Mouse (Mus musculus) small intestine, adult 2 months (tissue): ENCODE results near the gene Ctsz. TPM values are rescaled to one million over a fixed set of nuclear protein-coding genes. Genes with fewer than 3 reads are reported as not detected.

Source experiments
- H3K27ac ChIP-seq: fragments of 200-500 bp; 2 replicates; pipeline ENCODE4 v1.5.1; 2012; ENCODE audit warnings: low read depth, low read length, control low read depth, inconsistent platforms; ENCODE audit not compliant: insufficient read depth
- H3K27me3 ChIP-seq: fragments of 200-500 bp; 2 replicates; pipeline ENCODE4 v1.6.1; 2012; ENCODE audit warnings: mild to moderate bottlenecking, moderate library complexity, low read length, inconsistent platforms; ENCODE audit not compliant: control insufficient read depth, insufficient read depth
- H3K36me3 ChIP-seq: fragments of 200-500 bp; 2 replicates; pipeline ENCODE4 v1.6.1; 2012; ENCODE audit warnings: mild to moderate bottlenecking, low read length, control low read depth, inconsistent platforms; ENCODE audit not compliant: control insufficient read depth, insufficient read depth
- H3K4me1 ChIP-seq: fragments of 200-500 bp; 2 replicates; pipeline ENCODE4 v1.6.1; 2012; ENCODE audit warnings: low read length, inconsistent platforms, mixed read lengths; ENCODE audit not compliant: control insufficient read depth, insufficient read depth, insufficient read length
- H3K4me3 ChIP-seq: fragments of 200-500 bp; 2 replicates; pipeline ENCODE4 v1.5.1; 2012; ENCODE audit warnings: low read depth, mild to moderate bottlenecking, control low read depth, inconsistent platforms, low read length, moderate library complexity
- CTCF ChIP-seq: fragments of 200-500 bp; IDR thresholded peaks from 2 replicates; pipeline ENCODE4 v1.5.1; 2012; ENCODE audit warnings: low read depth, mild to moderate bottlenecking, control low read depth, inconsistent platforms, low read length, moderate library complexity, mixed read lengths; ENCODE audit not compliant: insufficient replicate concordance, insufficient read length; ENCODE audit errors: extremely low read depth
- POLR2A ChIP-seq: fragments of 200-500 bp; IDR thresholded peaks from 2 replicates; pipeline ENCODE4 v1.6.1; 2012; ENCODE audit warnings: low read depth, mild to moderate bottlenecking, control low read depth, inconsistent platforms, low read length, moderate library complexity
- WGBS: fragments of 180-500 bp; shearing (Covaris S2); methylation state at CpG from one replicate; pipeline ENCODE4 v1.1.7; 2018; 5-methylcytosine and 5-hydroxymethylcytosine counted together
- polyA plus RNA-seq: library from polyadenylated mRNA; depleted of rRNA; stranded (reverse); fragments of >200 nt; gene quantifications from 2 replicates; pipeline ENCODE4 v1.2.3, GENCODE M21; 2012

Ctsz gene
- polyA plus RNA-seq, 1 experiment = 363 TPM

DNA sequence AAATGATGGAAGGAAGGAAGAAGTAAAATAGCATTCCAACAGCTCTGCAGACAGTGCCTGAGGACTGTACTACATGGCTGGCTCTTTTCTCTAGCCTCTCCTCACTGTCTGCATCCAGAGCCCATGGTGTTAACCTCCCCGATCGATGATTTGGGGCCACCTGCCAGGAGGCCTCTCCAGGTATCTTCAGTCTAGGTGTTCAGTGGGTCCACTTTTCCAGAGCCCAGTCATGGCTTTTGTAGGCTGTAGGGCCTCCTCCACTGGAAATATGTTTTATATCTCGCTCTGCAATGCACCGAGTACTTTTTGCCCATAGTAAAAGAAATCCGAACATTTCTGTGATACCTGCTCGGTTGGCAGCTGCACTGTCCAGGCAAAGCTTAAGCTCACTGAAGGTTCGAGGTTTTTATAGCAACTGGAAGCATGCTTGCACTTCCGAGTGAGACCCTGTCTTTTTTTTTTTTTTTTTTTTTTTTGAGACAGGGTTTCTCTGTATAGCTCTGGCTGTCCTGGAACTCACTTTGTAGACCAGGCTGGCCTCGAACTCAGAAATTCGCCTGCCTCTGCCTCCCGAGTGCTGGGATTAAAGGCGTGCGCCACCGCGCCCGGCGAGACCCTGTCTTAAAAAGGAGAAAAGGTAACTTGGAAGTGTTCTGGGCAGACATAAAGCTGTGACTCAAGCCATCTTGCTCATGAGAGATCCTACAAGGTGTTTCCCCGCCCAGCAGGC, 23.7 kb downstream of the Ctsz start:
- Histone ChIP-seq H3K36me3 (no peaks in the 10 kb centered on the region), H3K27me3 (no peaks in the 10 kb centered on the region), H3K27ac (no peak overlapping the region), H3K4me1 (peaks cover 7% of the 10 kb centered on the region; the same call in 1 of the 2 replicates), H3K4me3 (no peak overlapping the region)
- WGBS = 43% methylated on average over 18 of the region's 18 CpGs
- TF ChIP-seq CTCF (no peak), POLR2A (no peak)

DNA sequence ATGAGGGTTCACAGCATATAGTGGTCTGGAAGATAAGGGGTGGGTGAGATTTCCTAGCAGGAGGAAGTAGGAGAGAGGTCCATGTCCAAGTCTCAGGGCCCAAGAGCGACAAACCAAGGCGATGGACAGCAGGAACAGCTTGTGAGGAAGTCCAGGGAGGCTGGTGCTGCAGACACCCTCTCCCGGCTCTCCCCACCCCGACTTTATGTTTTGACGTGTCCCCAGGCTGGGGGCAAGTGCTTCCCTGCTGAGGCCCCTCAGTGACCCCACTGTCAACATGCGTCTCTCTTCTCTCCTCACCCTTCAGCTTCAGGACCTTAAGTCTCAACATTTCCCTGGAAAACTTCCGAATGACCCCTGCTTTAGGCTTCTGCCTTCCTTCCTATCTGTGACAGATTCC, 25.7 kb downstream of the Ctsz start:
- WGBS = 75% methylated on average over 7 of the region's 7 CpGs
- Histone ChIP-seq H3K27ac (no peak overlapping the region), H3K4me3 (no peak overlapping the region), H3K27me3 (no peaks in the 10 kb centered on the region), H3K36me3 (no peaks in the 10 kb centered on the region), H3K4me1 (peaks cover 7% of the 10 kb centered on the region; the same call in 1 of the 2 replicates)
- TF ChIP-seq CTCF = no peak
- no peak for TF ChIP-seq POLR2A

DNA sequence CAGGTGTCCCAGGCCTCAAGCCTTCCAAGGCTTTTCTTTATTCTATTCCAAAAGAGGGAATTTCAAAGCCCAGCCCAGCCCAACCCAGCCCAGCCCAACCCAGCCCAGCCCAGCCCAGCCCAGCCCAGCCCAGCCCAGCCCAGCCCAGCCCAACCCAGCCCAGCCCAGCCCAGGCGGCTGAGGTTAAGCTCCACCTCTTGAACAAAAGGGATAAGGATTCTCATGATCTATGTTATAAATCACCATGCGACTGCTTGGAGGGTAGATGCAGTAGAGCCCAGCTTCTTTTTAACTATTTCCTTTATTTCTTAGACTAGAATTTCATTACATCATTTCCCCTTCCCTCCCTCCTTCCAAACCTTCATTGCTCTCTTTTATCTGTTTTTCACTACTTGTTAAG, 28.6 kb downstream of the Ctsz start:
- no peaks in the 10 kb centered on the region for H3K27me3 ChIP-seq
- no peak for TF ChIP-seq CTCF
- TF ChIP-seq POLR2A = no peak
- 38% methylated on average over 2 of the region's 2 CpGs for whole genome bisulfite sequencing

DNA sequence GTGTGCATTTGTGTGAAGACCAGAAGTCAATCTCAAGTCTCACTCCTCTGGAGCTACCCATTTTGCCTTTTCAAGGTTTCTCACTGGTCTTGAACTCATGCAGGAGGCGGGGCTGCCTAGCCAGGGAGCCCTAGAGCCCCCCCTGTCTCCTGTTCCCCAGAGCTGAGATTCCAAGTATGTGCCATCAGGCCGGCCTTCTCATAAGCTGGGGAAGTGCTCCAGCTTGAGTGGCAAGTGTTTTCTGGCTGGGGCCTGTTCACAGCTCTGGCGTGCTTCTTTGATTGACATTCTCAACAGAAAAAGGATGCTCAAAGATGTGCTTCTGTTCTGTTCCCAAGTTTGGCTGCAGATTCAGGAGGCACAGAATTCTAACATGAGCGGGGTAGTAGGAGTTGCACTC, 38.4 kb downstream of the Ctsz start:
- WGBS = 83% methylated on average over 4 of the region's 4 CpGs
- H3K4me3 ChIP-seq = no peak overlapping the region
- H3K27ac ChIP-seq = no peak overlapping the region
- no peaks in the 10 kb centered on the region for H3K36me3 ChIP-seq
- TF ChIP-seq POLR2A = no peak
- TF ChIP-seq CTCF = no peak
- no peaks in the 10 kb centered on the region for H3K4me1 ChIP-seq
- H3K27me3 ChIP-seq = no peaks in the 10 kb centered on the region

More for the DNA sequence above, 28.6 kb downstream of the Ctsz start:
- no peak overlapping the region for H3K4me3 ChIP-seq
- H3K4me1 ChIP-seq = no peaks in the 10 kb centered on the region
- no peaks in the 10 kb centered on the region for H3K36me3 ChIP-seq
- no peak overlapping the region for H3K27ac ChIP-seq

DNA sequence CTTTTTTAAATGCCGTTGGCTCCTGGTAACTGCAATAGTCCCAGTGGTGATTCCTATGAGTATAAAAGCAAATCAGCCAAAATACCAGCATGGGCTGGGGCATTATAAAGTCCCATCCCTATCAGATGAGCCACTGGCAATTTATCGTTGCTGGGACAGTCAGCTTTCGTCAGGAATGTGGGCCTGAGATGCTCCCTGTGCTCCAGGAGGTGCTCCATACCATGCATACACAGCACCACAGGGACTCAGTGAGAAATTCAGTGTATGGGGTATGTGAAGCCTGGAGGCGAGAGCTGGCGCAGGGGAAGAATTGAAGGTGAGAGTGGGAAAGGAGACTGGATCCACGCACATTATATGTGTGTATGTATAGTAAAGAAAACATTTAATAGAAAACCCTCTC, 41.0 kb downstream of the Ctsz start:
- no peaks in the 10 kb centered on the region for H3K36me3 ChIP-seq

DNA sequence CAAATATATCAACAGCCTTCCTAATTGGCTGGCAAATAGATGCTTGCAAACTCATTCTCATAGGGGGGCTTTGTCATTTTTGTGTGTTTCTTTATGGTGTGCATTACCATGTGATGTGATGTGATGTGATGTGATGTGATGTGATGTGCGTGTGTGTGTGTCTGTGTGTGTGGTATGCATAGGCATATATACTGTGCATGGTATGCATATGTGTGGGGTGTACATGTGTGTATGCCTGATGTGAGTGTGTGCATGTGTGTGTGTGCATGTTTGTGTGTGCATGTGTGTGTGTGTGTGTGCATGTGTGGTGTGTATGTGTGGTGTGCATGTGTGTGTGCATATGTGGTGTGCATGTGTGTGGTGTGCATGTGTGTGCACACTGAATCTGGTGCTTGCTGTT, 41.8 kb downstream of the Ctsz start:
- Histone ChIP-seq H3K27me3 (no peaks in the 10 kb centered on the region), H3K4me3 (no peak overlapping the region), H3K27ac (no peak overlapping the region), H3K36me3 (no peaks in the 10 kb centered on the region), H3K4me1 (no peaks in the 10 kb centered on the region)
- TF ChIP-seq CTCF = no peak
- TF ChIP-seq POLR2A = no peak
- WGBS = 92% methylated on average over 1 of the region's 1 CpGs

More for the DNA sequence above, 41.0 kb downstream of the Ctsz start:
- H3K4me3 ChIP-seq = no peak overlapping the region
- no peak overlapping the region for H3K27ac ChIP-seq
- TF ChIP-seq CTCF = no peak
- no peak for TF ChIP-seq POLR2A
- H3K27me3 ChIP-seq = no peaks in the 10 kb centered on the region
- WGBS = 88% methylated on average over 6 of the region's 6 CpGs
- H3K4me1 ChIP-seq = no peaks in the 10 kb centered on the region

DNA sequence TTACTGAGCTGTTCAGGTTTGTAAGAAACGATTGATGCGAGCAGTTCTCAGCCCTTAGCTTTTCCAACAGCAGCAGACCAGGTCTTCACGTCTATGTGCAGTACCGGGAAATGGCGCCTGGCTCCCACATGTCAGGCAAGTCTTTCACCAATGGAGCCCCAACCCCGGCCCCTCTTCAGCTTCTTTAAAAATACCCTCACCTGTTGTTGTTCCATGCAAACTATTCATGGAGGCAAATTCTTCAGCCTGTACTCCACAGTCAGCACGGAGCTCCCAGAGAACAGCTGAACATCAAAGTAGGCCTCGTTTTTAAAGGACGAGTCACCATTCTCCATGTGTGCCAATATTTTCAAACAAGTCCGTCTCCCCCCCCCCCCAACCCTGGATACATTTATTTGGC, 42.2 kb downstream of the Ctsz start:
- 86% methylated on average over 10 of the region's 10 CpGs for WGBS
- Histone ChIP-seq H3K36me3 (no peaks in the 10 kb centered on the region), H3K4me1 (no peaks in the 10 kb centered on the region), H3K27ac (no peak overlapping the region), H3K27me3 (no peaks in the 10 kb centered on the region), H3K4me3 (no peak overlapping the region)
- TF ChIP-seq POLR2A (no peak), CTCF (no peak)
